Mouse (Mus musculus): ENCODE measurements at regions not wholly inside any gene's neighbourhood (a gene's known extent, or its start where the extent isn't known, plus 50 kb on each side); places are given as distances from the start of the nearest gene placed in this dataset.

- TF ChIP-seq CTCF (IDR thresholded peaks at IDR 0.05; ENCODE audit: low read depth) (no peak), EP300 (IDR thresholded peaks at IDR 0.05; ENCODE audit: low read depth) (no peak)
These were observed 109.7 kb downstream of the Tmsb4x start for GRCm38 (mm10) chrX:167099411-167099810.

Data from heart, postnatal 0 days (tissue).